Mouse (Mus musculus) midbrain, embryonic 13.5 days (tissue): ENCODE results near the gene Pgbd5. TPM values are rescaled to one million over a fixed set of nuclear protein-coding genes. Genes with fewer than 3 reads are reported as not detected.

ENCODE experiments used
- ATAC-seq: fragments of 200-750 bp; cut with Nextera tagmentation; 2 replicates; pipeline ENCODE4 v1.8.0; 2017; ENCODE audit warnings: mild to moderate bottlenecking, moderate TSS enrichment, moderate library complexity
- H3K27ac ChIP-seq: fragments of 300-500 bp; sonication (generic); 2 replicates; pipeline ENCODE4 v1.5.1; 2015; ENCODE audit warnings: inconsistent platforms, mild to moderate bottlenecking, moderate library complexity
- H3K27me3 ChIP-seq: fragments of 300-500 bp; sonication (generic); 2 replicates; pipeline ENCODE4 v1.6.1; 2015; ENCODE audit warnings: mild to moderate bottlenecking, inconsistent platforms
- H3K36me3 ChIP-seq: fragments of 300-500 bp; sonication (generic); 2 replicates; pipeline ENCODE4 v1.6.1; 2015; ENCODE audit warnings: mild to moderate bottlenecking, inconsistent platforms
- H3K4me1 ChIP-seq: fragments of 300-500 bp; sonication (generic); replicated peaks from 2 replicates; pipeline ENCODE4 v1.6.1; 2015; ENCODE audit warnings: inconsistent platforms
- H3K4me2 ChIP-seq: fragments of 300-500 bp; sonication (generic); replicated peaks from 2 replicates; pipeline ENCODE4 v1.6.1; 2015; ENCODE audit warnings: moderate library complexity, mild to moderate bottlenecking, inconsistent platforms
- H3K4me3 ChIP-seq: fragments of 300-500 bp; sonication (generic); replicated peaks from 2 replicates; pipeline ENCODE4 v1.5.1; 2015; ENCODE audit warnings: mild to moderate bottlenecking, inconsistent platforms
- H3K9ac ChIP-seq: fragments of 300-500 bp; sonication (generic); replicated peaks from 2 replicates; pipeline ENCODE4 v1.6.1; 2015; ENCODE audit warnings: mild to moderate bottlenecking, inconsistent platforms
- H3K9me3 ChIP-seq: fragments of 300-500 bp; sonication (generic); 2 replicates; pipeline ENCODE4 v1.6.1; 2016; ENCODE audit warnings: mild to moderate bottlenecking, inconsistent platforms
- WGBS: fragments of 180-500 bp; shearing (Covaris S2); methylation state at CpG from one replicate; pipeline ENCODE4 v1.1.7; 2015; 5-methylcytosine and 5-hydroxymethylcytosine counted together
- polyA plus RNA-seq: library from polyadenylated mRNA; unstranded; fragments of >200 nt; fragmentation: Nextera tagmentation; extraction: Ambion mirVana; gene quantifications from 2 replicates; pipeline ENCODE4 v1.2.1, GENCODE M21; 2015

Gene Pgbd5
- polyA plus RNA-seq, 1 experiment from 2014 or later, result 7.6 TPM

GRCm38 (mm10) chr8:124459627-124460026 is 20.2 kb upstream of the Pgbd5 start:
- 42% methylated on average over 12 of the region's 12 CpGs for WGBS

GRCm38 (mm10) chr8:124455359-124455758 is 15.9 kb upstream of the Pgbd5 start:
- no peak overlapping the region for H3K9ac ChIP-seq
- no peaks in the 10 kb centered on the region; the same call in 1 of the 2 replicates for H3K27me3 ChIP-seq
- whole genome bisulfite sequencing, result 55% methylated on average over 3 of the region's 3 CpGs
- no peaks in the 10 kb centered on the region for H3K36me3 ChIP-seq
- H3K4me3 ChIP-seq, result no peak overlapping the region
- H3K27ac ChIP-seq, result no peak overlapping the region
- no peaks in the 10 kb centered on the region for H3K4me1 ChIP-seq
- H3K9me3 ChIP-seq, result no peaks in the 10 kb centered on the region
- no peak overlapping the region for H3K4me2 ChIP-seq
- ATAC-seq, result no peak

More at GRCm38 (mm10) chr8:124459627-124460026, 20.2 kb upstream of the Pgbd5 start:
- H3K4me1 ChIP-seq, result peaks cover 8% of the 10 kb centered on the region
- no peak overlapping the region for H3K27ac ChIP-seq
- H3K4me2 ChIP-seq, result no peak overlapping the region
- no peak overlapping the region for H3K9ac ChIP-seq
- no peaks in the 10 kb centered on the region for H3K36me3 ChIP-seq
- H3K4me3 ChIP-seq, result no peak overlapping the region
- no peak for ATAC-seq
- no peaks in the 10 kb centered on the region; the same call in 1 of the 2 replicates for H3K27me3 ChIP-seq
- H3K9me3 ChIP-seq, result no peaks in the 10 kb centered on the region

DNA sequence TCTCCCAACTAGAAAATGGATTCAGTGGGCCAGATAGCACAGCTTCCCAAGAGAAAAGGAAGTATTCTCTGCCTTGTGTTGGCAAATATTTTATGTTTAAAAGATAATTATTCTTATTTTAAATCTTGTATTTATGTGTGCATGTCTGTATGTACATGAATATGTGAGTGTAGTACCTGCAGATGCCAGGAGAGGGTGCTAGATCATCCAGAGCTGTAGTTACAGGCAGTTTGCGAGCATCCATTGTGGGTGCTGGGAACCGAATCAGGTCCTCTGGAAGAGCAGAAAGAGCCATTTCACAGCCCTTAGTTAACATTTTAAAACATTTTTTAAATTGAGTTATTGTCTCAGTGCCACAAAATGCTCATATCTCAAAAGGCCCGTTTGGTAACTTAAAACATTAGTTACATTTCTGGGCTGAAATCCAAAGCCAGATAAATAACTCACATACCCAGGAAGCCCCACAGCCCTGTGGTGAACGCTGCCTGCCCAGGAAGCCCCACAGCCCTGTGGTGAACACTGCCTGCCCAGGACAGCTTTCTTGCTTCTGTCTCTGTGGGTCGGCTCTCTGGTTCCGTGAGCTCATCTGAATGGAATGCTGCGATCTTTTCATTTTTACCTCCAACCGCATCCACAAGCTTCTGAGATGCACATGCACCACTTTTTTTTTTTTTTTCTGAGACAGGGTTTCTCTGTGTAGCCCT is 10.9 kb upstream of the Pgbd5 start:
- Histone ChIP-seq H3K4me1 (peaks cover 10% of the 10 kb centered on the region; the same call in 1 of the 2 replicates), H3K36me3 (no peaks in the 10 kb centered on the region), H3K9me3 (no peaks in the 10 kb centered on the region), H3K4me3 (no peak overlapping the region), H3K4me2 (no peak overlapping the region), H3K27ac (no peak overlapping the region), H3K9ac (no peak overlapping the region), H3K27me3 (no peaks in the 10 kb centered on the region)
- no peak for ATAC-seq
- WGBS, result 93% methylated on average over 8 of the region's 8 CpGs

- Histone ChIP-seq H3K9ac (no peak overlapping the region), H3K36me3 (no peaks in the 10 kb centered on the region), H3K4me2 (no peak overlapping the region), H3K4me1 (peaks cover 10% of the 10 kb centered on the region; the same call in 1 of the 2 replicates), H3K27me3 (no peaks in the 10 kb centered on the region), H3K4me3 (no peak overlapping the region), H3K27ac (peak overlapping the region; percentile 61), H3K9me3 (no peaks in the 10 kb centered on the region)
- ATAC-seq, result no peak
- WGBS, result 37% methylated on average over 10 of the region's 10 CpGs
Measured at GRCm38 (mm10) chr8:124448962-124449670, 9.7 kb upstream of the Pgbd5 start.

DNA sequence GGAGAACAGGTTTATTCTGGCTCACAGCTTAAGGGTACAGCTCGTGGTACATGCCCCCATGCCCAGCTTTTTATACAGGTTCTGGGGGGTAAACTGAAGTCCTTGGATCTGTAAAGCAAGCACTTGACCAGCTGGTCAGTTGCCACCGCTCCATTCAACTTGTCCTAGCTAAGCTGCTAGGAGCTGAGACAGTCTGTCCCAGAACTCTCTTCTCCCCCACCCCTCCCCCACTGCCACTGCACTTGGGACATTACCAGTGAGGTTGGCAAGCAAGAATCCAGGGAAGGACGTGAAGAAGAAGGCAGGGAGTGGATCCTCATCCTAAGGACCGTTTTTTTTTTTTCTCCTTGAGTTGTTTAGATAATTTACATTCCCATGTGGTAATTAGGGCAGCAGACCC is 2.7 kb downstream of the Pgbd5 start:
- 18% methylated on average over 4 of the region's 4 CpGs for WGBS
- Histone ChIP-seq H3K27ac (no peak overlapping the region), H3K4me2 (no peak overlapping the region), H3K4me1 (peaks cover 31% of the 10 kb centered on the region), H3K36me3 (no peaks in the 10 kb centered on the region), H3K4me3 (no peak overlapping the region), H3K9me3 (no peaks in the 10 kb centered on the region), H3K9ac (no peak overlapping the region), H3K27me3 (peaks cover 15% of the 10 kb centered on the region)
- no peak for ATAC-seq

GRCm38 (mm10) chr8:124435707-124436243 is 3.7 kb downstream of the Pgbd5 start:
- no peak overlapping the region for H3K4me2 ChIP-seq
- no peak for ATAC-seq
- H3K36me3 ChIP-seq, result no peaks in the 10 kb centered on the region
- 53% methylated on average over 10 of the region's 10 CpGs for WGBS
- no peaks in the 10 kb centered on the region for H3K9me3 ChIP-seq
- H3K4me1 ChIP-seq, result peaks cover 41% of the 10 kb centered on the region
- no peak overlapping the region for H3K27ac ChIP-seq
- H3K9ac ChIP-seq, result no peak overlapping the region
- H3K27me3 ChIP-seq, result peaks cover 15% of the 10 kb centered on the region
- H3K4me3 ChIP-seq, result no peak overlapping the region

- Histone ChIP-seq H3K4me3 (peak overlapping the region; percentile 82; the same call in 1 of the 2 replicates), H3K27me3 (peaks cover 15% of the 10 kb centered on the region), H3K4me1 (peaks cover 45% of the 10 kb centered on the region), H3K4me2 (peak overlapping the region; percentile 94), H3K9me3 (no peaks in the 10 kb centered on the region), H3K9ac (peak overlapping the region; percentile 47), H3K36me3 (no peaks in the 10 kb centered on the region), H3K27ac (peak overlapping the region; percentile 72; the same call in 1 of the 2 replicates)
- WGBS, result 54% methylated on average over 4 of the region's 4 CpGs
- ATAC-seq, result no peak
Measured at GRCm38 (mm10) chr8:124435170-124435569, 4.3 kb downstream of the Pgbd5 start.

GRCm38 (mm10) chr8:124434126-124434790 is 5.2 kb downstream of the Pgbd5 start:
- H3K36me3 ChIP-seq, result no peaks in the 10 kb centered on the region
- H3K4me2 ChIP-seq, result peak overlapping the region; percentile 94
- peak overlapping the region; percentile 79 for H3K27ac ChIP-seq
- WGBS, result 0% methylated on average over 54 of the region's 101 CpGs
- H3K27me3 ChIP-seq, result peaks cover 15% of the 10 kb centered on the region
- H3K4me3 ChIP-seq, result peak overlapping the region; percentile 82
- peak; percentile 97 for ATAC-seq
- H3K4me1 ChIP-seq, result peaks cover 52% of the 10 kb centered on the region
- no peaks in the 10 kb centered on the region for H3K9me3 ChIP-seq
- H3K9ac ChIP-seq, result peak overlapping the region; percentile 91

- H3K27ac ChIP-seq, result peak overlapping the region; percentile 79
- H3K9ac ChIP-seq, result peak overlapping the region; percentile 91
- peaks cover 54% of the 10 kb centered on the region for H3K4me1 ChIP-seq
- peak overlapping the region; percentile 82 for H3K4me3 ChIP-seq
- H3K9me3 ChIP-seq, result no peaks in the 10 kb centered on the region
- H3K27me3 ChIP-seq, result peaks cover 15% of the 10 kb centered on the region
- 2% methylated on average over 54 of the region's 56 CpGs for WGBS
- ATAC-seq, result peak; percentile 51
- no peaks in the 10 kb centered on the region for H3K36me3 ChIP-seq
- peak overlapping the region; percentile 94 for H3K4me2 ChIP-seq
Measured at GRCm38 (mm10) chr8:124433451-124434125, 5.9 kb downstream of the Pgbd5 start.

- Histone ChIP-seq H3K4me3 (no peak overlapping the region), H3K4me1 (peaks cover 54% of the 10 kb centered on the region), H3K27me3 (peaks cover 15% of the 10 kb centered on the region), H3K27ac (no peak overlapping the region), H3K4me2 (peak overlapping the region; percentile 94), H3K9me3 (no peaks in the 10 kb centered on the region), H3K36me3 (no peaks in the 10 kb centered on the region), H3K9ac (peak overlapping the region; percentile 53)
- 53% methylated on average over 6 of the region's 6 CpGs for WGBS
- no peak for ATAC-seq
Measured at GRCm38 (mm10) chr8:124430881-124431280, 8.6 kb downstream of the Pgbd5 start.

GRCm38 (mm10) chr8:124429417-124429816 is 10.0 kb downstream of the Pgbd5 start:
- Histone ChIP-seq H3K4me1 (peaks cover 51% of the 10 kb centered on the region), H3K27me3 (peaks cover 15% of the 10 kb centered on the region), H3K27ac (no peak overlapping the region), H3K4me2 (no peak overlapping the region), H3K4me3 (no peak overlapping the region), H3K9ac (0 out of 2 replicates have a peak overlapping the region, but pooled peaks have one; percentile 19), H3K36me3 (no peaks in the 10 kb centered on the region), H3K9me3 (no peaks in the 10 kb centered on the region)
- WGBS, result 70% methylated on average over 6 of the region's 6 CpGs
- no peak for ATAC-seq
